Mouse (Mus musculus): ENCODE data around the gene Camk1. TPM values are rescaled to one million over a fixed set of nuclear protein-coding genes. Genes with fewer than 3 reads are reported as not detected.

The Camk1 gene
- polyA plus RNA-seq, 1 experiment, result 123 TPM

DNA sequence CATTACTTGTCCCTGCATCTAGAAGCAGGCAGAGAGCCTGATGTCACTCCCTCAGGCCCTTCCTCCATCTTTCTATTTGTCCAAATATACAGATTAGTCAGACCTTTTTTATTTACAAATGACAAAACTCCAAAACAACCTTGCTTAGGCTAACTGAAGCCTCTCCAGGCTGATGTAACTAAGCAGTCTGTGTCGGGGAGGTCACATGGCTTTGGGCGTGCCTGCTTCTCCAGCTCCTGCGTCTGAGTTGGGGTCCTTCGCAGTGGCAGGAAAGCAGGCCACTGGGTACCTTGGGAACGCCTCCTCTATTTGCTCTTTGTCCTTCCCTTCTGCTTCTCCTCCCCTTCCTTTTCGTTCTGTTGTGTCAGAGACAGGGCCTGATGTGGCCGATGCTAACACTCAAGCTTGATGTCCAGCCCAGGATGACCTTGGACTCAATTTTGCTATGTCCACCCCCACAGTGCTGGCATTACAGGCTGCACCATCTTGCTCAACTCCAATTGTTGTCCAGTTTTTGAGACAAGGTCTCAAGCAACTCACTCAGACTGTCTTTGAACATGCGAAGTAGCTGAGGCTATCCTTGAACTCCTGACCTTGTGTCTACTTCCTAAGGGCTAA lies 20.8 kb upstream of the Camk1 start:
- TF ChIP-seq CTCF (IDR thresholded peaks at IDR 0.05; ENCODE audit: extremely low read depth, insufficient read depth, low read length) (no peak), POLR2A (IDR thresholded peaks at IDR 0.05; ENCODE audit: extremely low read depth, insufficient read depth, low read length) (no peak)
- Histone ChIP-seq H3K27ac (ENCODE audit: insufficient read depth, low read length) (no peak overlapping the region), H3K4me3 (ENCODE audit: insufficient read depth, low read length) (no peak overlapping the region), H3K4me1 (ENCODE audit: control insufficient read depth, insufficient read depth, low read length) (no peaks in the 10 kb centered on the region)

DNA sequence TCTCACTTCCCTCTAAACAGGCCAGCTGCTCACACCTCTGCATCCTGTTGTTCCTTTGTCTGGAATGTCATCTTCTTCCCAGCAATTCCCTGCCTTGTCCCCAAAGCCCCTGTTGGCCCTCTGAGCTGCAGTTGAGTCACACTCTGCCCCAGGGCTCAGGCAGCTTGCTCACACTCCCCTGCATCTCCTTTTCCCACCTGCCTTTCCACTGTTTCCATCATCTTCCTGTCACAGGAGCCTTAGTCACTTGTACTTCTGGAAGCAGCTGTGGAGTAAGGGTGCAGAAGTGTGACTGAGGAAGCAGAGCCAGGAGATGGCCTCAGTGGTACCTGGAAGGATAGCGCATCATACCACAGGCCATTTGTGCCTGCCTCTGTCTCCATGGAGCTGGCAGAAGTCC lies 18.5 kb upstream of the Camk1 start:
- Histone ChIP-seq H3K4me3 (ENCODE audit: insufficient read depth, low read length) (no peak overlapping the region), H3K27ac (ENCODE audit: insufficient read depth, low read length) (no peak overlapping the region), H3K4me1 (ENCODE audit: control insufficient read depth, insufficient read depth, low read length) (no peaks in the 10 kb centered on the region)
- no peak for TF ChIP-seq CTCF (IDR thresholded peaks at IDR 0.05; ENCODE audit: extremely low read depth, insufficient read depth, low read length)
- TF ChIP-seq POLR2A (IDR thresholded peaks at IDR 0.05; ENCODE audit: extremely low read depth, insufficient read depth, low read length), result no peak

DNA sequence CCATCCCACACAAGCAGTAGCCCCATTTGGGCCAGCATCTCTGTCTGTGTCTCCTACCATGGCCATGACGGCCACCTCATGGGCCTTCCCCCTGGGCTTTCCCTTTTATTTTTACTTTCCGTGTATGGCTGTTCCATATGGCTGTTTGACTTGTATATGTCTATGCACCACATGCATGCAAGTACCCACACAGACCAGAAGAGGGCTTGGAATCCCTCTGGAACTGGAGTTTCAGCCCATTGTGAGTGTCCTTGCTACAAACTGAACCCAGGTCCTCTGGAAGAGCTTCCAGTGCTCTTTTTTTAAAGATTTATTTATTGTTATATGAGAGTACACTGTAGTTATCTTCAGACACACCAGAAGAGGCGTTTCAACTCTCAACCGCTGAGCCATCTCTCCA lies 17.7 kb upstream of the Camk1 start:
- TF ChIP-seq POLR2A (IDR thresholded peaks at IDR 0.05; ENCODE audit: extremely low read depth, insufficient read depth, low read length) (no peak), CTCF (IDR thresholded peaks at IDR 0.05; ENCODE audit: extremely low read depth, insufficient read depth, low read length) (no peak)
- Histone ChIP-seq H3K4me3 (ENCODE audit: insufficient read depth, low read length) (no peak overlapping the region), H3K4me1 (ENCODE audit: control insufficient read depth, insufficient read depth, low read length) (no peaks in the 10 kb centered on the region), H3K27ac (ENCODE audit: insufficient read depth, low read length) (no peak overlapping the region)

DNA sequence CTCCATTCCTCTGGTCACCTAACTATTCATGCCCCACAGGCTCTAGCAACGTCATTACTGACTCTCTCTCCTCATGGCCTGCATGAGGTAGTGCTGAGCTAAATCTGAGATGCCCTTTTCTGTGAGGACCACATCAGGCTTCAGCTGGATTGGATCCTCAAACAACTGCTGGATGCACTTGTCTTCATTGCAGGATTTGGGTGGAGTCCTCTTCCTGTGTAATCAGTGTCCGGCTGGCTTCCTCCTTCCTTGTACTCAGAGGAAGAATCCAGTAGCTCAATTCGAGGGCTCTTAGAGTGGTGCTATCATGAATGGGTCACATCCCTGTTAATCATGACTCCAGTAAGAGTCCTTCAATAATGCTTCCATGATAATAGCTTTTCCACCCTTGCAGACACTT lies 9.9 kb upstream of the Camk1 start:
- Histone ChIP-seq H3K27ac (ENCODE audit: insufficient read depth, low read length) (no peak overlapping the region), H3K4me1 (ENCODE audit: control insufficient read depth, insufficient read depth, low read length) (no peaks in the 10 kb centered on the region), H3K4me3 (ENCODE audit: insufficient read depth, low read length) (no peak overlapping the region)
- no peak for TF ChIP-seq CTCF (IDR thresholded peaks at IDR 0.05; ENCODE audit: extremely low read depth, insufficient read depth, low read length)
- no peak for TF ChIP-seq POLR2A (IDR thresholded peaks at IDR 0.05; ENCODE audit: extremely low read depth, insufficient read depth, low read length)

DNA sequence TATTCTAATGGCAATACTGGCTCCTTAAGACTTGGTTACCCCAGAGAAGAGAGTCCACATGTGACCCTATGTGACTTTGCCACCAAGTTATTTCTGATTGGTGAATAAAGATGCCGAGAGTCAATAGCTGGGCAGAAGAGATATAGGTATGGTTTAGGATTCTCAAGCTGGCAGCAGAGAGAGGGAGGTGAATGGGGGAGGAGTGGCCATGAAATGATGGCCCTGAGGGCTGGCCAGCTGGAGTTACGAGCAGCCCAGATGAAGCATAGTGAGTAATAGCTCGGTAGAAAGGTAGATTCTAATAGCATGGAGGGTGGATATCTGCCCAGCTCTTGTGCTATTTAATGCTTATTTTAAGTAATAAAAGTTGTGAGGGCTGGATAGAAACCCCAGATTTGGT lies 9.0 kb upstream of the Camk1 start:
- TF ChIP-seq CTCF (IDR thresholded peaks at IDR 0.05; ENCODE audit: extremely low read depth, insufficient read depth, low read length) (no peak), POLR2A (IDR thresholded peaks at IDR 0.05; ENCODE audit: extremely low read depth, insufficient read depth, low read length) (no peak)

DNA sequence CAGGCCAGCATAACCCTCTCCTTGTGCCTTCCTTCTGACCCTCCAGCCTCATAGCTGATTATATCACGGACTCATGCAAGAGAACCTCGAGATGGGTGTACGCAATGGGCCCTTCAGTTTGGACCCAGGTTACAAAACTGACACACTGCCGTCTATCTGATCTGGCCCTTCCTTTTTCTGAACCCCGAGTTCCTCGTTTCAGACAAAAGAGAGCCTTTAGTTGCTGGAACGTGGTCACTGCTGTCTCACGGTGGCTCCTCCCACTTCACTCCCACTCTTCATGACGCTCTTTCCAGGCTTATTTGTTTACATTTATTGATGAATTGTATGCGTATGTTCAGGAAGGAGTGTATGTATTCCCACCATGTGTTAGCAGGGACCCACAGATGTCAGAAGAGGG lies 7.9 kb upstream of the Camk1 start:
- Histone ChIP-seq H3K4me3 (ENCODE audit: insufficient read depth, low read length) (no peak overlapping the region), H3K27ac (ENCODE audit: insufficient read depth, low read length) (no peak overlapping the region), H3K4me1 (ENCODE audit: control insufficient read depth, insufficient read depth, low read length) (no peaks in the 10 kb centered on the region)
- TF ChIP-seq POLR2A (IDR thresholded peaks at IDR 0.05; ENCODE audit: extremely low read depth, insufficient read depth, low read length) (no peak), CTCF (IDR thresholded peaks at IDR 0.05; ENCODE audit: extremely low read depth, insufficient read depth, low read length) (no peak)

More for the DNA sequence above, 9.0 kb upstream of the Camk1 start:
- H3K4me3 ChIP-seq (ENCODE audit: insufficient read depth, low read length), result no peak overlapping the region
- H3K27ac ChIP-seq (ENCODE audit: insufficient read depth, low read length), result no peak overlapping the region
- no peaks in the 10 kb centered on the region for H3K4me1 ChIP-seq (ENCODE audit: control insufficient read depth, insufficient read depth, low read length)

DNA sequence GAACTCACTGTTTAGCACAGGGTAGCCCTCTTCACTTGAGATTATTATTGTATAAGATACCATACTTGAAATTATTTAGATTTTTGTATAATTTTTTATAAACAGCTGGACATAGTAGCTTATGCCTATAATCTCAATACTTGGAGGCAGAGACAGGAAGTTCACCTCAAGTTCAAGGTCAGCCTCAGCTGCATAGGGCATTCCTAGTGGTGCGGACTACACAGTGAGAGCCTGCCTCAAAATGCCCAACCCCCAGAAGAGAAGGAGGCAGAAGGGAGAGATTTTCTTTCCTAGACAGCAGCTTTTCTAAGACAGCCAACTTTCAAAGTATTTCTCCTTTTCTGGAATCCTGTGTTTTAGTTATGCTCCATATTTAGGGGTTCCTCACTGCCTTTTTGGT lies 7.4 kb upstream of the Camk1 start:
- no peak overlapping the region for H3K27ac ChIP-seq (ENCODE audit: insufficient read depth, low read length)

DNA sequence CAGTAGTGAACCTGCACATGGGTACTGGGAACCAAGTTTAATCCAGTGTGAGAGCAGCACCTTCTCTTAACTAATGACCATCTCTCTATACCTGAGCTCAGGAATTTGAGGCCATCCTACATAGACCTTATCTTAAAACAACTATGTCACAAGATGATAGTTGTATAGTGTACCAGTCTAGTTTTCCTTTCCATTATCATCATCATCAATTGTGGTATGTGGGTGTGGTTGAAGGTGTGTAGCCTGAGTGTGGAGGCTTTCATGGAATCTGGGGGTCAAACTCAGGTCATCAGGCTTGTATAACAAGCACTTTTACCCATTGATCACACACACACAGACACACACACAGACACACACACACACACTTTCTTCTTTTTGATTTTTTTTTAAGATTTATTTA lies 6.8 kb upstream of the Camk1 start:
- H3K27ac ChIP-seq (ENCODE audit: insufficient read depth, low read length), result no peak overlapping the region
- TF ChIP-seq POLR2A (IDR thresholded peaks at IDR 0.05; ENCODE audit: extremely low read depth, insufficient read depth, low read length), result no peak
- no peak for TF ChIP-seq CTCF (IDR thresholded peaks at IDR 0.05; ENCODE audit: extremely low read depth, insufficient read depth, low read length)
- no peak overlapping the region for H3K4me3 ChIP-seq (ENCODE audit: insufficient read depth, low read length)
- H3K4me1 ChIP-seq (ENCODE audit: control insufficient read depth, insufficient read depth, low read length), result no peaks in the 10 kb centered on the region

More for the DNA sequence above, 7.4 kb upstream of the Camk1 start:
- H3K4me1 ChIP-seq (ENCODE audit: control insufficient read depth, insufficient read depth, low read length), result no peaks in the 10 kb centered on the region
- H3K4me3 ChIP-seq (ENCODE audit: insufficient read depth, low read length), result no peak overlapping the region
- TF ChIP-seq CTCF (IDR thresholded peaks at IDR 0.05; ENCODE audit: extremely low read depth, insufficient read depth, low read length) (no peak), POLR2A (IDR thresholded peaks at IDR 0.05; ENCODE audit: extremely low read depth, insufficient read depth, low read length) (no peak)

DNA sequence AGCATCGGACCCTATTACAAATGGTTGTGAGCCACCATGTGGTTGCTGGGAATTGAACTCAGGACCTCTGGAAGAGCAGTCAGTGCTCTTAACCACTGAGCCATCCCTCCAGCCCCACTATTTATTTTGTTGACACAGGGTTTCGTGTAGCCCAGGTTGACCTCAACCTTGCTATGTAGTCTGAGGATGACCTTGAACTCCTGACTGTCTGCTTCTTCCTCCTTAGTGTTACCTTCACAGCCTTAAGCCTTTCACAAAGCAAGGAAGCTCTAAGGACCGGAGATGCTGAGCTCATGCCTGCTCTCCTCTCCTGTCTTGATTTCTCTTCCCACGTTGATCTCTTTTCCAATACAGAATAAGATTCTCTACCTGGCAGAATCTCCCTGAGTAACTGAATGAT lies 3.1 kb upstream of the Camk1 start:
- Histone ChIP-seq H3K4me1 (ENCODE audit: control insufficient read depth, insufficient read depth, low read length) (peaks cover 2% of the 10 kb centered on the region; the same call in 1 of the 2 replicates), H3K27ac (ENCODE audit: insufficient read depth, low read length) (no peak overlapping the region), H3K4me3 (ENCODE audit: insufficient read depth, low read length) (no peak overlapping the region)
- TF ChIP-seq POLR2A (IDR thresholded peaks at IDR 0.05; ENCODE audit: extremely low read depth, insufficient read depth, low read length) (no peak), CTCF (IDR thresholded peaks at IDR 0.05; ENCODE audit: extremely low read depth, insufficient read depth, low read length) (no peak)

DNA sequence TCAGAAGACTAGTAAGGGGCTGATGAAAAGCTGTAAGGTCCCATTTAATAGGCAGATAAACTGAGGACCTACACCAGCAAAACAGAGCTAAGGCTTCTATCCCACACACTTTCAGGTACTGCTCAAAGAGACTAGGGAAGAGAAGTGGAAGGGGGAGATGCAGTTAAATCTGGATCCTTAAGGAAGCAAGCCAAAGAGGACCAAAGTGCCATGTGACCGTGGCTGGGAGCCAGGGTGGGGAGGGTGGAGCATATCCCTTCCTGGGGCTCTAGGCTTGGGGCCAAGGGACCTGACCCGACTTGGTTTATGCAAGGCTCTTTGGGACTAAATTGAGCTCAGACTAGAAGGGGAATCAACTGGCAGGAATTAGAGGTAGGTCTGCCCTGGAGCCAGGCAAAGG lies 537 bp upstream of the Camk1 start:
- no peak for TF ChIP-seq CTCF (IDR thresholded peaks at IDR 0.05; ENCODE audit: extremely low read depth, insufficient read depth, low read length)
- no peak for TF ChIP-seq POLR2A (IDR thresholded peaks at IDR 0.05; ENCODE audit: extremely low read depth, insufficient read depth, low read length)
- H3K27ac ChIP-seq (ENCODE audit: insufficient read depth, low read length), result peak overlapping the region; percentile 60

More for the DNA sequence above, 537 bp upstream of the Camk1 start:
- Histone ChIP-seq H3K4me3 (ENCODE audit: insufficient read depth, low read length) (peak overlapping the region; percentile 80), H3K4me1 (ENCODE audit: control insufficient read depth, insufficient read depth, low read length) (peaks cover 5% of the 10 kb centered on the region; the same call in 1 of the 2 replicates)

Measured in cortical plate, adult 2 months (tissue).